Mouse (Mus musculus) forebrain, embryonic 16.5 days (tissue): ENCODE measurements around the gene Phb2. TPM values are rescaled to one million over a fixed set of nuclear protein-coding genes. Genes with fewer than 3 reads are reported as not detected.

Experiments used
- ATAC-seq: fragments of 200-750 bp; cut with Nextera tagmentation; 2 replicates; pipeline ENCODE4 v1.8.0; 2017; ENCODE audit warnings: mild to moderate bottlenecking, moderate library complexity
- H3K27ac ChIP-seq: fragments of 300-500 bp; sonication (generic); 2 replicates; pipeline ENCODE4 v1.5.1; 2014; ENCODE audit warnings: low read length, control low read depth
- H3K27me3 ChIP-seq: fragments of 300-500 bp; sonication (generic); replicated peaks from 2 replicates; pipeline ENCODE4 v1.6.1; 2014; ENCODE audit warnings: low read length; ENCODE audit not compliant: control insufficient read depth, insufficient read depth
- H3K36me3 ChIP-seq: fragments of 300-500 bp; sonication (generic); 2 replicates; pipeline ENCODE4 v1.6.1; 2014; ENCODE audit not compliant: control insufficient read depth, insufficient read depth
- H3K4me1 ChIP-seq: fragments of 300-500 bp; sonication (generic); replicated peaks from 2 replicates; pipeline ENCODE4 v1.6.1; 2014; ENCODE audit warnings: low read length; ENCODE audit not compliant: control insufficient read depth, insufficient read depth
- H3K4me2 ChIP-seq: fragments of 300-500 bp; sonication (generic); 2 replicates; pipeline ENCODE4 v1.6.1; 2014; ENCODE audit warnings: mild to moderate bottlenecking, low read length, control low read depth
- H3K4me3 ChIP-seq: fragments of 300-500 bp; sonication (generic); replicated peaks from 2 replicates; pipeline ENCODE4 v1.5.1; 2014; ENCODE audit warnings: mild to moderate bottlenecking, low read length, control low read depth
- H3K9ac ChIP-seq: fragments of 300-500 bp; sonication (generic); replicated peaks from 2 replicates; pipeline ENCODE4 v1.6.1; 2014; ENCODE audit warnings: low read depth, low read length, control low read depth
- H3K9me3 ChIP-seq: fragments of 300-500 bp; sonication (generic); 2 replicates; pipeline ENCODE4 v1.6.1; 2016; ENCODE audit warnings: low read length; ENCODE audit not compliant: control insufficient read depth
- WGBS: fragments of 180-500 bp; shearing (Covaris S2); extraction: QIAGEN DNeasy Blood & Tissue Kit; methylation state at CpG from one replicate; pipeline ENCODE4 v1.1.7; 2014; 5-methylcytosine and 5-hydroxymethylcytosine counted together
- polyA plus RNA-seq: library from polyadenylated mRNA; unstranded; fragments of >200 nt; fragmentation: Nextera tagmentation; extraction: Ambion mirVana; gene quantifications from 2 replicates; pipeline ENCODE4 v1.2.1, GENCODE M21; 2015

Gene Phb2
- polyA plus RNA-seq, 1 experiment from 2014 or later = 252 TPM

- ATAC-seq = no peak
- Histone ChIP-seq H3K36me3 (peaks cover 10% of the 10 kb centered on the region), H3K4me1 (peaks cover 29% of the 10 kb centered on the region), H3K27me3 (no peaks in the 10 kb centered on the region), H3K27ac (no peak overlapping the region), H3K9me3 (no peaks in the 10 kb centered on the region), H3K4me3 (no peak overlapping the region), H3K9ac (no peak overlapping the region), H3K4me2 (no peak overlapping the region)
- WGBS = 87% methylated on average over 8 of the region's 8 CpGs
Observed at GRCm38 (mm10) chr6:124750405-124750804, 38.3 kb downstream of the Phb2 start.

- Histone ChIP-seq H3K9ac (no peak overlapping the region), H3K27me3 (no peaks in the 10 kb centered on the region), H3K4me3 (no peak overlapping the region), H3K4me1 (peaks cover 40% of the 10 kb centered on the region), H3K9me3 (no peaks in the 10 kb centered on the region), H3K4me2 (no peak overlapping the region), H3K36me3 (0 out of 2 replicates have a peak, but pooled peaks cover 3% of the 10 kb centered on the region), H3K27ac (no peak overlapping the region)
- WGBS = 95% methylated on average over 2 of the region's 2 CpGs
- no peak for ATAC-seq
Observed at GRCm38 (mm10) chr6:124753861-124754260, 41.7 kb downstream of the Phb2 start.

- Histone ChIP-seq H3K9me3 (no peaks in the 10 kb centered on the region), H3K27me3 (no peaks in the 10 kb centered on the region), H3K4me3 (peak overlapping the region; percentile 64), H3K4me2 (peak overlapping the region; percentile 57), H3K9ac (peak overlapping the region; percentile 82), H3K4me1 (peaks cover 43% of the 10 kb centered on the region), H3K36me3 (no peaks in the 10 kb centered on the region), H3K27ac (peak overlapping the region; percentile 95)
- WGBS = 0% methylated on average over 3 of the region's 3 CpGs
- no peak for ATAC-seq
Observed at GRCm38 (mm10) chr6:124755306-124755705, 43.2 kb downstream of the Phb2 start.

GRCm38 (mm10) chr6:124755831-124756595 lies 43.9 kb downstream of the Phb2 start, which contains the start of the genes Gm45234 and Atn1:
Gm45234 (minus strand) TSS chr6:124756021.
Atn1 (minus strand) TSS chr6:124756524.
- peak within 1 kb of the TSS; percentile 57 for H3K4me2 ChIP-seq
- 0% methylated on average over 36 of the region's 100 CpGs for WGBS
- no peaks in the 10 kb centered on the region for H3K9me3 ChIP-seq
- H3K36me3 ChIP-seq = no peaks in the 10 kb centered on the region
- H3K4me3 ChIP-seq = peak within 1 kb of the TSS; percentile 64
- H3K27me3 ChIP-seq = no peaks in the 10 kb centered on the region
- H3K27ac ChIP-seq = peak within 1 kb of the TSS; percentile 95
- ATAC-seq = peak; percentile 57
- H3K9ac ChIP-seq = peak within 1 kb of the TSS; percentile 82
- peaks cover 43% of the 10 kb centered on the region for H3K4me1 ChIP-seq

DNA sequence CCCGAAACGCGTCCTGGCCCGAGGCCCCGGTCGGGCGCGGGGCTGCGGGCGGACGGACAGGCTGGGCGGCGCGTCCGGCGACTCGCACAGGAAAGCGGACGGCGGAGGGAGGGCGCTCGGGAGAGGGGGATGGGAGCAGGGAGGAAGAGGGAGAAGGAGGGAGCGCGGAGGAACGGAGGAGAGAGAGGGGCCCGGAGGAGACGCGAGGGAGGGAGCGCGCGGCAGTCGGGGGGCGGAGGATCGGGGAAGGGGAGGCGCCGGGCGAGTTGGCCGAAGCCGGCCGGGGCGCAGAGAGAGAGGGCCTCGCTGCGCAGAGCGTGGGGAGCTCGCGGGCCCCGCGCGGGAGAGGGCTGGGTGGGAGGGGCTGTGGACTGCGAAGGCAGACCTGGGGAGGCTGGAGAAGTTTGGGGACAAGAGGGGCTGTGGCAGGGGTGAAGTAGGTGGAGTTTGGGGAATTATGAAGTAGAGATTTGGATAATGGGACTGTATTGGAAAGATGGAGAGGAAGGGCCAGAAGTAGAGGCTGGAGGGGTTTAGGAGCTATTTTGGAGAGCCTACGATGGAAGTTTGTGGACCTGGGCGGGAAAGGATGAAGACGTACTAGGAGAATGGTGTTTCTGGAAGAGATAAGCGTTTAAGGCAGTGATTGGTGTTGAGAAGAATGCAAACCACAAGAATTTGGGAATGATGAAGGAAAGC lies 44.7 kb downstream of the Phb2 start:
- Histone ChIP-seq H3K9me3 (no peaks in the 10 kb centered on the region), H3K4me2 (peak overlapping the region; percentile 54), H3K27me3 (no peaks in the 10 kb centered on the region), H3K4me1 (peaks cover 43% of the 10 kb centered on the region), H3K9ac (peak overlapping the region; percentile 82), H3K36me3 (no peaks in the 10 kb centered on the region), H3K4me3 (peak overlapping the region; percentile 64), H3K27ac (peak overlapping the region; percentile 95)
- ATAC-seq = peak; percentile 72
- WGBS = 1% methylated on average over 47 of the region's 54 CpGs

GRCm38 (mm10) chr6:124757351-124757880 lies 45.3 kb downstream of the Phb2 start:
- peak overlapping the region; percentile 82 for H3K9ac ChIP-seq
- no peak for ATAC-seq
- no peaks in the 10 kb centered on the region for H3K36me3 ChIP-seq
- H3K4me2 ChIP-seq = peak overlapping the region; percentile 54
- H3K9me3 ChIP-seq = no peaks in the 10 kb centered on the region
- H3K27ac ChIP-seq = peak overlapping the region; percentile 95
- peak overlapping the region; percentile 64 for H3K4me3 ChIP-seq
- H3K4me1 ChIP-seq = peaks cover 43% of the 10 kb centered on the region
- H3K27me3 ChIP-seq = no peaks in the 10 kb centered on the region
- 5% methylated on average over 5 of the region's 5 CpGs for WGBS

DNA sequence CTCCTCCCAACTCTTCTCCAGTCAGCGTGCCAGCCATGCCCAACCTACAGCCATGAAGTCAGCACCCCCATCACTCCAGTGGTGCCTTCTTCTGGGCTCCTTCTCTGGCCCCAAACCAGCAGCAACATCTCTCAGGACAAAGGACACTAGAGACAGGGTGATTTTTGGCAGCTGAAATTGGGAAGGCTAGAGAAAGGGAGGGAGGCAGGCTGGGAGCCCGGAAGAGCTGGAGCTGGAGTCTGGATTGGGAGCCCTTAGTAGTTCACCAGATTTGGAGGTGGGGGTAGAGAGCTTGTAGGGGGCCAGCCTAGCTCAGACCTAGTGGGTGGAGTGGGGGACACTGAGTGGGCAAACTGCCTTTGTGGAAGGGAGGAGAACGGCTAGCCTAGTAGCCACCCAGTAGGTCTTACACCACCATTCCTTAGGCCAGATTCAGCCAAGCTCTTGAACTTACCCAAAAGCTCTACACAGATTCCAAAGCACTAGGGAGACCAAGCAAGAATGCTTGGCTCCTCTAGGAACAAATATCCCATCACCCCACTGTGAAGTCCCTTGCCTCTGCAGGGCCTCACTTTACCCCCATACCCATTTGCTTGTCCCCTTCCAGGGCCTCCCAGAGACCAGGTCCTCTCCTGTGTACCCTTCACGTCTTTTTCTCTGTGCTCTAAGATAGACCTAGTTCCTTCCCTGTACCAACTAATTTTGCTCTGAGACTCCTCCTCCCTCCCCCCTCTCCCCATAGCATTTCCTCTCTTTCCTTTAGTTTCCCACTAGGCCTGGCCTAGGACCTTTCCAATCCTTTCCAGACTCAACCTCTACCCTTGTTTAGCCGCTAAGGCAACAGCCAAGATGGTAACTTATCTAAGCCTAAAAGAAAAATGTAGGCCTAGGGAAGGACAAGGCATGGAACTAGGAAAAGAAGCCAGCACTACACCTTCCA lies 46.0 kb downstream of the Phb2 start:
- Histone ChIP-seq H3K4me1 (peaks cover 43% of the 10 kb centered on the region), H3K9me3 (no peaks in the 10 kb centered on the region), H3K27me3 (no peaks in the 10 kb centered on the region), H3K9ac (peak overlapping the region; percentile 82), H3K27ac (peak overlapping the region; percentile 95), H3K4me2 (peak overlapping the region; percentile 54), H3K4me3 (peak overlapping the region; percentile 64), H3K36me3 (no peaks in the 10 kb centered on the region)
- WGBS = 20% methylated on average over 5 of the region's 5 CpGs
- ATAC-seq = peak; percentile 27

GRCm38 (mm10) chr6:124758849-124759232 lies 46.7 kb downstream of the Phb2 start:
- Histone ChIP-seq H3K9ac (no peak overlapping the region), H3K27ac (peak overlapping the region; percentile 95), H3K36me3 (no peaks in the 10 kb centered on the region), H3K4me3 (no peak overlapping the region), H3K4me2 (no peak overlapping the region), H3K4me1 (peaks cover 37% of the 10 kb centered on the region), H3K9me3 (no peaks in the 10 kb centered on the region), H3K27me3 (no peaks in the 10 kb centered on the region)
- no peak for ATAC-seq
- 48% methylated on average over 2 of the region's 2 CpGs for WGBS
